Mouse (Mus musculus): Measurements from ENCODE around the gene Zfand6. TPM values are rescaled to one million over a fixed set of nuclear protein-coding genes. Genes with fewer than 3 reads are reported as not detected.

Gene Zfand6
- polyA plus RNA-seq, 1 experiment, result 127 TPM

- no peak for TF ChIP-seq POLR2A (IDR thresholded peaks at IDR 0.05; ENCODE audit: borderline replicate concordance, extremely low read depth, insufficient read depth, insufficient read length, poor library complexity, severe bottlenecking)
- TF ChIP-seq CTCF (IDR thresholded peaks at IDR 0.05; ENCODE audit: borderline replicate concordance, extremely low read depth, insufficient read depth, insufficient read length), result no peak
- peak; percentile 31 for DNase-seq (ENCODE audit: low read depth)
These were observed 83.4 kb downstream of the Zfand6 start, which contains the start of gene Fah for GRCm38 (mm10) chr7:84606293-84606749. Gene Fah (minus strand): TSS chr7:84606722.

- peak; percentile 32 for DNase-seq (ENCODE audit: low read depth)
- no peak for TF ChIP-seq POLR2A (IDR thresholded peaks at IDR 0.05; ENCODE audit: borderline replicate concordance, extremely low read depth, insufficient read depth, insufficient read length, poor library complexity, severe bottlenecking)
- no peak for TF ChIP-seq CTCF (IDR thresholded peaks at IDR 0.05; ENCODE audit: borderline replicate concordance, extremely low read depth, insufficient read depth, insufficient read length)
These were observed 84.0 kb downstream of the Zfand6 start for GRCm38 (mm10) chr7:84605704-84606292.

GRCm38 (mm10) chr7:84605033-84605687 is 84.6 kb downstream of the Zfand6 start:
- no peak for TF ChIP-seq CTCF (IDR thresholded peaks at IDR 0.05; ENCODE audit: borderline replicate concordance, extremely low read depth, insufficient read depth, insufficient read length)
- no peak for TF ChIP-seq POLR2A (IDR thresholded peaks at IDR 0.05; ENCODE audit: borderline replicate concordance, extremely low read depth, insufficient read depth, insufficient read length, poor library complexity, severe bottlenecking)
- DNase-seq (ENCODE audit: low read depth), result peak; percentile 27

GRCm38 (mm10) chr7:84604501-84604900 is 85.3 kb downstream of the Zfand6 start:
- TF ChIP-seq POLR2A (IDR thresholded peaks at IDR 0.05; ENCODE audit: borderline replicate concordance, extremely low read depth, insufficient read depth, insufficient read length, poor library complexity, severe bottlenecking), result no peak
- no peak for TF ChIP-seq CTCF (IDR thresholded peaks at IDR 0.05; ENCODE audit: borderline replicate concordance, extremely low read depth, insufficient read depth, insufficient read length)
- DNase-seq (ENCODE audit: low read depth), result no peak

- TF ChIP-seq POLR2A (IDR thresholded peaks at IDR 0.05; ENCODE audit: borderline replicate concordance, extremely low read depth, insufficient read depth, insufficient read length, poor library complexity, severe bottlenecking) (no peak), CTCF (IDR thresholded peaks at IDR 0.05; ENCODE audit: borderline replicate concordance, extremely low read depth, insufficient read depth, insufficient read length) (no peak)
- DNase-seq (ENCODE audit: low read depth), result no peak
These were observed 88.4 kb downstream of the Zfand6 start for GRCm38 (mm10) chr7:84601331-84601730.

- TF ChIP-seq CTCF (IDR thresholded peaks at IDR 0.05; ENCODE audit: borderline replicate concordance, extremely low read depth, insufficient read depth, insufficient read length), result no peak
- TF ChIP-seq POLR2A (IDR thresholded peaks at IDR 0.05; ENCODE audit: borderline replicate concordance, extremely low read depth, insufficient read depth, insufficient read length, poor library complexity, severe bottlenecking), result no peak
- no peak for DNase-seq (ENCODE audit: low read depth)
These were observed 89.1 kb downstream of the Zfand6 start for GRCm38 (mm10) chr7:84600631-84601030.

GRCm38 (mm10) chr7:84596633-84597032 is 93.1 kb downstream of the Zfand6 start:
- no peak for DNase-seq (ENCODE audit: low read depth)
- TF ChIP-seq CTCF (IDR thresholded peaks at IDR 0.05; ENCODE audit: borderline replicate concordance, extremely low read depth, insufficient read depth, insufficient read length) (no peak), POLR2A (IDR thresholded peaks at IDR 0.05; ENCODE audit: borderline replicate concordance, extremely low read depth, insufficient read depth, insufficient read length, poor library complexity, severe bottlenecking) (no peak)

- DNase-seq (ENCODE audit: low read depth), result no peak
- TF ChIP-seq POLR2A (IDR thresholded peaks at IDR 0.05; ENCODE audit: borderline replicate concordance, extremely low read depth, insufficient read depth, insufficient read length, poor library complexity, severe bottlenecking) (no peak), CTCF (IDR thresholded peaks at IDR 0.05; ENCODE audit: borderline replicate concordance, extremely low read depth, insufficient read depth, insufficient read length) (no peak)
These were observed 93.8 kb downstream of the Zfand6 start for GRCm38 (mm10) chr7:84596002-84596401.

- TF ChIP-seq POLR2A (IDR thresholded peaks at IDR 0.05; ENCODE audit: borderline replicate concordance, extremely low read depth, insufficient read depth, insufficient read length, poor library complexity, severe bottlenecking) (no peak), CTCF (IDR thresholded peaks at IDR 0.05; ENCODE audit: borderline replicate concordance, extremely low read depth, insufficient read depth, insufficient read length) (no peak)
- no peak for DNase-seq (ENCODE audit: low read depth)
These were observed 94.8 kb downstream of the Zfand6 start for GRCm38 (mm10) chr7:84594917-84595303.

- TF ChIP-seq CTCF (IDR thresholded peaks at IDR 0.05; ENCODE audit: borderline replicate concordance, extremely low read depth, insufficient read depth, insufficient read length) (peak; percentile 74; the same call in 1 of the 2 replicates), POLR2A (IDR thresholded peaks at IDR 0.05; ENCODE audit: borderline replicate concordance, extremely low read depth, insufficient read depth, insufficient read length, poor library complexity, severe bottlenecking) (no peak)
- DNase-seq (ENCODE audit: low read depth), result peak; percentile 81
These were observed 95.5 kb downstream of the Zfand6 start for GRCm38 (mm10) chr7:84594087-84594916.

GRCm38 (mm10) chr7:84591347-84591746 is 98.4 kb downstream of the Zfand6 start:
- DNase-seq (ENCODE audit: low read depth), result no peak
- TF ChIP-seq POLR2A (IDR thresholded peaks at IDR 0.05; ENCODE audit: borderline replicate concordance, extremely low read depth, insufficient read depth, insufficient read length, poor library complexity, severe bottlenecking), result no peak
- TF ChIP-seq CTCF (IDR thresholded peaks at IDR 0.05; ENCODE audit: borderline replicate concordance, extremely low read depth, insufficient read depth, insufficient read length), result no peak
